Mouse (Mus musculus) heart, postnatal 4 days (tissue): ENCODE measurements at regions not wholly inside any gene's neighbourhood (a gene's known extent, or its start where the extent isn't known, plus 50 kb on each side); places are given as distances from the start of the nearest gene placed in this dataset.
A peak's percentile ranks its signal among the peaks of the same experiment; 100 is the strongest.

Experiments used
- DNase-seq: peaks from one replicate; pipeline ENCODE4 v3.0.0; 2021

- no peak for DNase-seq
Measured at GRCm38 (mm10) chr2:168337611-168338010, 56.1 kb upstream of the Kcng1 start.

- no peak for DNase-seq
Measured at GRCm38 (mm10) chr2:168335739-168336385, 54.3 kb upstream of the Kcng1 start.

- no peak for DNase-seq
Measured at GRCm38 (mm10) chr2:168334241-168334588, 52.7 kb upstream of the Kcng1 start.

- DNase-seq, result no peak
Measured at GRCm38 (mm10) chr2:168333552-168334240, 52.2 kb upstream of the Kcng1 start.

- DNase-seq, result peak; percentile 19
Measured at GRCm38 (mm10) chr2:168332972-168333371, 51.4 kb upstream of the Kcng1 start.
